Mouse (Mus musculus) testis, adult 2 months (tissue): Measurements from ENCODE around the gene Gm36864.

Source experiments
- CTCF ChIP-seq: fragments of 200-500 bp; IDR thresholded peaks from 2 replicates; pipeline ENCODE4 v1.5.1; 2012; ENCODE audit warnings: low read depth, mild to moderate bottlenecking, inconsistent platforms, low read length, moderate library complexity; ENCODE audit not compliant: control insufficient read depth, insufficient read depth, insufficient replicate concordance
- POLR2A ChIP-seq: fragments of 200-500 bp; IDR thresholded peaks from 2 replicates; pipeline ENCODE4 v1.6.1; 2012; ENCODE audit warnings: low read depth, mild to moderate bottlenecking, inconsistent platforms, low read length, moderate library complexity; ENCODE audit not compliant: control insufficient read depth

DNA sequence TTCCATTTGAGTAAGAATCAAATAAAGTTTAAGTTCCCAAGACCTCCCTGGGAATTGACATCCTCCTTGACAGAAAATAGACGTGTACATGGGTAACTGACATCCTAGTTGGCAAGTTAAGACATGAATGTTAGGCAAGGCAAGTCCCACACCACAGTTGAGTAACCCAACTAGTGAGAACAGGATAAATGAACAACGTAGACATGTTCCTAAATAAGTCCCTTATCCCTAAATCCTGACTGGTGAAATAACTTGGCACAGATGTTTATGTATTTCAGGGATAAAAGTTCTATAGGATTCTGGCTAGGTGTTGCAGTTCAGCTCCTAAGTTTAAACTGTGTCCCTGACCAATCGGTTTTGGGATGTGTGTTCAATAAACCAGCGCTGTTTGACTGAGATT lies 55.0 kb downstream of the Gm36864 start:
- TF ChIP-seq POLR2A (no peak), CTCF (no peak)
